Mouse (Mus musculus) heart, embryonic 13.5 days (tissue): ENCODE measurements around the gene Stc2. TPM values are rescaled to one million over a fixed set of nuclear protein-coding genes. Genes with fewer than 3 reads are reported as not detected.
A peak's percentile ranks its signal among the peaks of the same experiment; 100 is the strongest.

Experiments
- ATAC-seq: fragments of 200-750 bp; cut with Nextera tagmentation; 2 replicates; pipeline ENCODE4 v1.8.0; 2017; ENCODE audit warnings: moderate TSS enrichment; ENCODE audit not compliant: insufficient number of reproducible peaks, low FRiP score, low TSS enrichment; ENCODE audit errors: extremely low read depth
- H3K27ac ChIP-seq: fragments of 300-500 bp; sonication (generic); replicated peaks from 2 replicates; pipeline ENCODE4 v1.5.1; 2015; ENCODE audit warnings: moderate library complexity, mild to moderate bottlenecking, inconsistent platforms
- H3K27me3 ChIP-seq: fragments of 300-500 bp; sonication (generic); replicated peaks from 2 replicates; pipeline ENCODE4 v1.6.1; 2015; ENCODE audit warnings: mild to moderate bottlenecking, inconsistent platforms
- H3K36me3 ChIP-seq: fragments of 300-500 bp; sonication (generic); 2 replicates; pipeline ENCODE4 v1.6.1; 2015; ENCODE audit warnings: mild to moderate bottlenecking, inconsistent platforms
- H3K4me1 ChIP-seq: fragments of 300-500 bp; sonication (generic); 2 replicates; pipeline ENCODE4 v1.6.1; 2015; ENCODE audit warnings: inconsistent platforms
- H3K4me2 ChIP-seq: fragments of 300-500 bp; sonication (generic); 2 replicates; pipeline ENCODE4 v1.6.1; 2015; ENCODE audit warnings: inconsistent platforms, mild to moderate bottlenecking, moderate library complexity
- H3K4me3 ChIP-seq: fragments of 300-500 bp; sonication (generic); 2 replicates; pipeline ENCODE4 v1.5.1; 2015; ENCODE audit warnings: moderate library complexity, mild to moderate bottlenecking, inconsistent platforms
- H3K9ac ChIP-seq: fragments of 300-500 bp; sonication (generic); 2 replicates; pipeline ENCODE4 v1.6.1; 2015; ENCODE audit warnings: inconsistent platforms, mild to moderate bottlenecking, moderate library complexity
- H3K9me3 ChIP-seq: fragments of 300-500 bp; sonication (generic); 2 replicates; pipeline ENCODE4 v1.6.1; 2016; ENCODE audit warnings: inconsistent platforms
- WGBS: fragments of 180-500 bp; shearing (Covaris S2); methylation state at CpG from one replicate; pipeline ENCODE4 v1.1.7; 2015; ENCODE audit warnings: mixed read lengths; 5-methylcytosine and 5-hydroxymethylcytosine counted together
- polyA plus RNA-seq: library from polyadenylated mRNA; unstranded; fragments of >200 nt; fragmentation: Nextera tagmentation; extraction: Ambion mirVana; gene quantifications from 2 replicates; pipeline ENCODE4 v1.2.1, GENCODE M21; 2015

Stc2 gene
- polyA plus RNA-seq: 3.0 and 3.2 TPM in 2 replicates

DNA sequence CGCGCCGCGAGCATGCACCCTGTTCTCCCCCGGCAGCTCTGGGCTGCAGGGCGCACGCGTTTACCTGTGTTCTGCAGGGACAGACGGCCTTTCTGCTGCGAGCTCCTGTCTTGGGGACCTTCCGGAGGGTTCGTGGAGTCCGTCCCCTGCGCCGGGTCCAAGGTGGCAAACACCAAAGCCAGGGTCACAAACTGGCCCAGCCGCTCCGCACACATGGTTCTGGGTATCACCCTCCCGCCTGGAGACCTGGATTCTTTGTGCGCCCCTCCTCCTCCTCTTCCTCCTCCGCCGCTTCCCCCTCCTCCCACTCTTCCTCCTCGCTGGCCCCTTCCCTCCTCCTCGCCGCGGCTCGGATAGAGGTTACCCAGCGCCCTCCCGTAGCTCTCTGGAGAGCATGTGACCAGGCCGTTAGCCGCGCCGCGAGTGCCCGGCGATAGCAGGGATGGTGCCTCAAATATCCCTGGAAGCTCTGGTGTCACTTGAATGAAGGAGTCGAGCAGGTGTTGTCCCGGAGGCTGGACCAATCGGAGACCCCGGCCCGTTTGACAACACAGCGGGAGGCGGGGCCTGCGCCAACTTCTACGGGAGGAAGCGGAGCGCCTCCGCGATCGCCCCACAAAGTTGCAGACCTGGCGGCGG is at the start of gene Stc2:
Stc2 (minus strand) TSS at position 427 of the 639 bp plus-strand sequence.
- Histone ChIP-seq H3K4me3 (peak within 1 kb of the TSS; percentile 67), H3K4me2 (peak within 1 kb of the TSS; percentile 98), H3K9me3 (no peaks in the 10 kb centered on the region), H3K36me3 (peaks cover 2% of the 10 kb centered on the region; the same call in 1 of the 2 replicates), H3K9ac (peak within 1 kb of the TSS; percentile 83), H3K4me1 (peaks cover 30% of the 10 kb centered on the region), H3K27ac (peak within 1 kb of the TSS; percentile 71), H3K27me3 (peaks cover 65% of the 10 kb centered on the region)
- under 1% methylated on average over 50 of the region's 51 CpGs for WGBS
- peak; percentile 60 for ATAC-seq

DNA sequence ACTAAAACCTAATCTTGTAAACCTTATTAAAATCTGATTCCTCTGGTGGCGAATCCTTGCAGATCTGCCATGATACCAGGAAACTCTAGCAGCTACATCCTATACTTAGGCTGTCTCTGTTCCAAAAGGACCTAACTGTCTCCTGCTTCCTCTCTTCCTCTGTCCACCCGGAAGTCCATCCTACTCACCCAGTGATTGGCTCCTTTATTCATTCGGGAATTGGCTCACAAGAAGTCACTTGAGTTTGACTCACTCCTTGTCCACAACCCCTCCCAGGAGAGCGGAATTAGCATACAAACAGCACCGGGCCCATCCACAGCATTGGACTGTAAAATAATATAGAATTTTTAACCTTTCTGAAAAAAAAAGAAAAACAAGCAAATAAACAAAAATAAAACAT is 47.2 kb upstream of the Stc2 start:
- no peak overlapping the region for H3K27ac ChIP-seq
- H3K36me3 ChIP-seq: no peaks in the 10 kb centered on the region
- 69% methylated on average over 5 of the region's 5 CpGs for WGBS
- no peaks in the 10 kb centered on the region for H3K4me1 ChIP-seq
- H3K4me2 ChIP-seq: no peak overlapping the region
- no peaks in the 10 kb centered on the region for H3K9me3 ChIP-seq
- no peaks in the 10 kb centered on the region for H3K27me3 ChIP-seq
- ATAC-seq: no peak
- no peak overlapping the region for H3K9ac ChIP-seq
- H3K4me3 ChIP-seq: no peak overlapping the region

DNA sequence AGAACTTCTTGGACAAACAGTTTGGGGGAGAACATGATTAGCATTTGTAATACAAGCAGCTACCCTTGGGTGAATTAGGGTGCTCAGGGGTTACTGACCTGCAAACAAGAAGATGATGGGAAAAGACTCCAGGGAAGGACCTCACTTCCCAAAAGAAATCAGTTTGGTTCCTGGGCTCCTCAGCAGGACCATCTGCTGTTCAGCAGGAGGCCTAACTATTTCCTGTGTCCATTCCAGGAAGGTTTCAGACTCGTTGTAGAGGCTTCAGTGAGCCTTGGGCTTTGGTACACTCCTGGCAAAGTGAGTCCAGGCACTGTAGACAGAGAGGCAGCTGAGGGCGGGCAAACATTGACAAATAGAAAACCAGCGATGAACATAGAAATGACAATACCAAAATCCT is 42.5 kb upstream of the Stc2 start:
- Histone ChIP-seq H3K9ac (no peak overlapping the region), H3K4me2 (no peak overlapping the region), H3K27ac (no peak overlapping the region), H3K9me3 (no peaks in the 10 kb centered on the region), H3K36me3 (no peaks in the 10 kb centered on the region), H3K4me1 (no peaks in the 10 kb centered on the region), H3K4me3 (no peak overlapping the region), H3K27me3 (no peaks in the 10 kb centered on the region)
- 67% methylated on average over 3 of the region's 3 CpGs for WGBS
- no peak for ATAC-seq

DNA sequence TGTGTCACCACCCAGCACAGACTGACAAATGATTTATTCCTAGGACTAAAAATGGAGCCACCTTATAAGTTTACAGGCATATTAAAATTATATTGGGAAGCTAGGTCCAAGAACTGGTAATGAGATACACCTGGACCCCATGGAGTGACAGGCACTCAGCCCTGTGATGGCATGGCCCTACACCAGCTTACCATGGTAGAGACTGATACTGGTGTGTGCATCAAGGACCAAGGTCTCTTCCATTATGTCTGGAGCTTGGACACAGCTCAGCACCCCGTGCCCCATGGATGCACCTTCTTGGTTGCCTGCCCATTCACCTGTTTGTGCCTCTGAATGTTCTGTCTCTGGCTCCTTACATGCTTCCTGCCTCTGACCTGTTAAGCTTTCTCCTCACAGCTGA is 36.9 kb upstream of the Stc2 start:
- WGBS: 75% methylated on average over 1 of the region's 1 CpGs
- no peak overlapping the region for H3K4me3 ChIP-seq
- ATAC-seq: no peak

DNA sequence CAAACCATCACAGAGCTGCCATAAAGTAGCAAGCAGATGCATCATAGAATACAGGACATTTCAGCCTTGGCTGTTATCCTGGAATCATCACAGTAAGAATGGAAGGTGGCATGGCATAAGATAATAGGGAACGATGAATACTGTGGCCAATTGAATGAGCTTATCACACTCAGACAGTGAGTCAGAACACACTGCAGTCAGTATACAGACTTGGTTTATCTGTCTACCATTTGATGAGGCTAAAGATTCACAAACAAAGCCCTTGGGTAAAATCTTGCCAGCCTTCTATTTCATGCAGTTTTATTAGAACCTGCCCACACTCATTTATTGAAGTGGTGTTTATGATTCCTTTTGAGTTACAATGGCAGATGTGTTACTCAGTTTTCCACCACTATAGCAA is 33.2 kb upstream of the Stc2 start:
- peaks cover 6% of the 10 kb centered on the region; the same call in 1 of the 2 replicates for H3K4me1 ChIP-seq
- 84% methylated on average over 1 of the region's 1 CpGs for WGBS
- H3K27me3 ChIP-seq: no peaks in the 10 kb centered on the region
- H3K4me2 ChIP-seq: no peak overlapping the region
- no peaks in the 10 kb centered on the region for H3K36me3 ChIP-seq
- no peak overlapping the region for H3K9ac ChIP-seq
- H3K9me3 ChIP-seq: no peaks in the 10 kb centered on the region
- no peak for ATAC-seq
- H3K27ac ChIP-seq: no peak overlapping the region
- H3K4me3 ChIP-seq: no peak overlapping the region

More for the DNA sequence above, 36.9 kb upstream of the Stc2 start:
- Histone ChIP-seq H3K27ac (no peak overlapping the region), H3K9me3 (no peaks in the 10 kb centered on the region), H3K4me1 (no peaks in the 10 kb centered on the region), H3K4me2 (no peak overlapping the region), H3K27me3 (no peaks in the 10 kb centered on the region), H3K9ac (no peak overlapping the region), H3K36me3 (no peaks in the 10 kb centered on the region)

DNA sequence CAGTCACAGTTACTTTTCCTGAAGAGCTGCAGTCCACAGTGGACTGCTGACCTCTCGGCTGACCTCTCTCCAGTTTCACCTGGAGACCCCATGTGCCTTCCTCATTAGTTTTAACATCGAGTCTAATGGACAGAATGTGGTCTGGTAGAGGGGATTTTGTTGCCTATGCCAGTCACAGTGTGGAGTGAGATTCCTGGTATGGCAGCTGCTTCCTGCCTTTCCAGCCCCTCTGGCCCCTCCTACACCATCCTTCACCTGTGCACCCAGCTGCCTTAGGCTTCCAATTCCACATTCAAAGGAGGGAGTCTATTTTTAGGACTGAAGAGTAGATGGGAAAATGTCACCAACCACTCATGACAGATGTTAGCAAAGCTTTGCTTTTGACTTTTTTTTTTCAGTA is 28.7 kb upstream of the Stc2 start:
- H3K27ac ChIP-seq: no peak overlapping the region
- ATAC-seq: no peak
- 66% methylated on average over 2 of the region's 2 CpGs for WGBS

DNA sequence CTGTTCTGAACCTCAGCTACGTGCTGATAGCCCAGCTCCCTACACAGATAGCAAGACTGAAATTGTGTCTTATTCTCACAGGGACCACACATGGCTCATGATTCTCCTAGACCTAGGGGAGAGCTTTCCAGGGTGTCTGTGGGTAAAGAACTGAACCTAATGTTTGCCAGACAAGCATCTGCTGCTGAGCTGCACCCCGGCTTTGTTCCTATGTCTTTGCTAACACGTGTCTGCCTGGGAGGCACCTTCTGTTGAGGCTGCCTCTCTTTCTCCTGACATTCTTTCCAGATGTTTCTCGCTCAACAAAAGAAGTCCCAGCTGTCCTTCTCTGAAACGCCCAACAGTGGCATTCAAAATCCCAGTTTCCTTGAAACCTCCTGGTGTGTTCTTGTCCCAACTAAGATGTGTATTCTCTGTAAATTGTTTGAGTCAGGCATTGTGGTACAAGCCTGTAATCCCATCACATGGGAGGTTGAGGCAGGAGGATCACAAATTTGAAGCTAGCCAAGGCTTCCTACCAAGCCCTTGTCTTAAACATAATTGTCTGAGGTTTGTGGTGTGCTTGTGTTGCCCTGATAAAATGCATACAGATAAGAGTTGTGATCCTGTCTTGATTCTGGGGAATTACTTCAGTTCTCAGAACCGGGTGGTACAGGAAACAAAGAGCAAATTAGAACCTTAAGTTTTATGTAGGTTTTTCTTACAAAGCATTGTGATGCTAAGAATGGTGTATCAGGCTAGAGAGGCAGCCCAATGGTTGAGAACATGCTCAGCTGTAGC is 27.0 kb upstream of the Stc2 start:
- no peaks in the 10 kb centered on the region for H3K9me3 ChIP-seq
- ATAC-seq: no peak
- H3K27me3 ChIP-seq: no peaks in the 10 kb centered on the region

More for the DNA sequence above, 28.7 kb upstream of the Stc2 start:
- Histone ChIP-seq H3K4me1 (peaks cover 6% of the 10 kb centered on the region; the same call in 1 of the 2 replicates), H3K4me2 (no peak overlapping the region), H3K9ac (no peak overlapping the region), H3K4me3 (no peak overlapping the region), H3K9me3 (no peaks in the 10 kb centered on the region), H3K36me3 (no peaks in the 10 kb centered on the region), H3K27me3 (no peaks in the 10 kb centered on the region)

DNA sequence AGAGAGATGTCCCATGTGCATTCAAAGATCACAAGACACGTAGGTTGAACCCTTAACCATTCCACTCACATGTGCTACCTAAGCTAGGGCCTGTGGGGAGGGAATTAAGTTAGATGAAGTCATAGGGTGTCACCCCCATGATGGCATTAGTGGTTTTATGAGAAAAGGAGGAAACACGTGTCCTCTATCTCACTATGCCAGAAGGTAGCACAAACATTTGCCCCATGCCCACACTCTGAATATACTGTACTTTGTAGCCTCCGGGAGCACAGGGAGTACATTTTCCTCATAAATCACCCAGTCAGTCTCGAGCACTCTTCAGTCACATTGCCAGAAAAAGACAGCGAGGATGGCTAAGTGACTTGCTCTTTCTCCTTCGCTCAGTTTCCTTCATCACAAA is 24.2 kb upstream of the Stc2 start:
- 67% methylated on average over 6 of the region's 6 CpGs for WGBS
- H3K27me3 ChIP-seq: no peaks in the 10 kb centered on the region
- no peak overlapping the region for H3K4me2 ChIP-seq
- no peak for ATAC-seq
- no peak overlapping the region for H3K9ac ChIP-seq
- H3K4me3 ChIP-seq: no peak overlapping the region
- no peak overlapping the region for H3K27ac ChIP-seq
- H3K36me3 ChIP-seq: no peaks in the 10 kb centered on the region
- H3K4me1 ChIP-seq: peaks cover 6% of the 10 kb centered on the region; the same call in 1 of the 2 replicates
- H3K9me3 ChIP-seq: no peaks in the 10 kb centered on the region

More for the DNA sequence above, 27.0 kb upstream of the Stc2 start:
- WGBS: 64% methylated on average over 6 of the region's 6 CpGs
- H3K4me1 ChIP-seq: peaks cover 6% of the 10 kb centered on the region; the same call in 1 of the 2 replicates
- no peaks in the 10 kb centered on the region for H3K36me3 ChIP-seq
- H3K9ac ChIP-seq: no peak overlapping the region
- H3K4me3 ChIP-seq: no peak overlapping the region
- H3K27ac ChIP-seq: no peak overlapping the region
- no peak overlapping the region for H3K4me2 ChIP-seq

DNA sequence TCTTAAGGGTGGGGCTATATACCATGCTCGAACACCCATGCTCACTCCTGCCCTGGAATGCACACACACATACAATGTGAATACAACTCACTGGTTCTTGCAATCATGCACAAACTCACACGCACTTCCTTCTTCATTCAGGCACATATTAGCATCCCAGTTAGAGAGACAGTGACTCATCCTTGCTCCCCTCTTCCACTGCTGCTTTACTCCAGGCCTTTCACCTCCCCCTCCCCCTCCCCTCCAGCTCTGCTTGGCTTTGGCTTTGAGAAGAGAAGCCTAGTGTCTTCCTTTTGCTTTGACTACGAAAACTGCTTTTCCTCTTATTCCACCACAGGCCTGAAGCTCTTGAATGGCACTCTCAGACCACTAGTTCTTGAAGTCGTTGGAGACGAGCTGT is 22.5 kb upstream of the Stc2 start:
- Histone ChIP-seq H3K9ac (no peak overlapping the region), H3K4me2 (no peak overlapping the region), H3K27ac (no peak overlapping the region), H3K9me3 (no peaks in the 10 kb centered on the region), H3K36me3 (no peaks in the 10 kb centered on the region), H3K27me3 (no peaks in the 10 kb centered on the region), H3K4me1 (no peaks in the 10 kb centered on the region), H3K4me3 (no peak overlapping the region)
- no peak for ATAC-seq
- WGBS: 61% methylated on average over 5 of the region's 5 CpGs

DNA sequence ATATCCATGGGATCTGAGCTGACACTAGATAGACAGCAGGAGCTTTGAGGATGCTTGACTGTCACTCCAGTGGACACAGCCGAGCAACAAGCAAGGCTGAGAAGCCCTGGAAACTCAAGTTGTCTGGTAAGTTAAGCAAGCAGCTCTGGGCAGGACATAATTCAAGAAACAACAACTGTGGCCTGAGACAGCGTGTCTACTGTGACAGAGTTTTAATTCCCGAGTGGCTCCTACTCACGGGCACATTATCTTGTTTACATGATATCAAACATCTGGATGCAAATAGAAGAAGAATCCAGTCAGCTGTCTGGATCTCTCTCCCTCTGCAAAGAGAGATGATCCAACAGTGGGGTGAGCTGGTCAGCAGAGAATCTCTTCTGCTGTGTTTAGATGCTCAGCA is 19.0 kb upstream of the Stc2 start:
- ATAC-seq: no peak
- H3K9ac ChIP-seq: no peak overlapping the region
- H3K4me3 ChIP-seq: no peak overlapping the region
- no peak overlapping the region for H3K4me2 ChIP-seq
- H3K27ac ChIP-seq: no peak overlapping the region
- H3K4me1 ChIP-seq: no peaks in the 10 kb centered on the region
- no peaks in the 10 kb centered on the region for H3K36me3 ChIP-seq
- H3K27me3 ChIP-seq: no peaks in the 10 kb centered on the region
- WGBS: 52% methylated on average over 4 of the region's 4 CpGs
- H3K9me3 ChIP-seq: no peaks in the 10 kb centered on the region

DNA sequence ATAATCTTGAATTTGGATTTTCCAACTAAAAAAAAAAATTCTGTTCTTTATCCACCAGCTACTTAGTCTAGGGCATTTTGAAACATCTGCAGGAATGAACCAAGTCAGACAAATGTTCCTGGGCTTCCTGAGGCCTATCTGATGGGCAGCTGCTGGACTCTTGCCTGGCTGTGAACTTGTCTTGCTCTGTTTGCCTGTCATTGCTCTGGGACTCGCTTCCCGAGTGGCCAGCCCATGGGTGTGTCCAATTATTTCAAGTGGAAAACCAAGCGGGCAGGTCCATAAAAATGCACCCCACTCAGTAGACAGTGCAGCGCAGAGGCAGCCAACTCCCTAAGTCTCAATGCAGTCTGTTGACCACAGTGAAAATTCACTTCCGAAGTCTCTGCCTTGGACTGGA is 17.7 kb upstream of the Stc2 start:
- Histone ChIP-seq H3K36me3 (no peaks in the 10 kb centered on the region), H3K4me3 (no peak overlapping the region), H3K27ac (no peak overlapping the region), H3K4me2 (no peak overlapping the region), H3K27me3 (no peaks in the 10 kb centered on the region), H3K9ac (no peak overlapping the region), H3K4me1 (no peaks in the 10 kb centered on the region), H3K9me3 (no peaks in the 10 kb centered on the region)
- ATAC-seq: no peak
- WGBS: 66% methylated on average over 5 of the region's 5 CpGs

DNA sequence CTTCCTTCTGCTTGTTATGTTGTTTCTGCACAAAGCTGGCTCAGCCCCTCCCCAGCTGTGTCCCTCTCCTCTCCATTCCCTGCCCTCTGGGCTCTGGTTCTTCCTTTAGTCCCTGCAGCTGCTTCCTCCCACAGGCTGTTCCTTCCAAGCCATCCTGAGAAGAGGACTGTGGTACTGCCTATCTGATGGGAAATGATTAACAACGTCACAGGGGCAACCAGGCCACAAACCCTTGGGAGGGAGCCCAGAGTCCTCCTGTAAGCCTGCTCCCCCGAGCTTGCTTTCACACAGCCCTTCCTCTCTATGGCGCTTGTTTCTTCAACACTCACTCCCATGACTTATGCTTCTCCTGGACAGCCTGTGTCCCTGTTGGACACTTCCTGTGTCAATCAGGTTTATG is 16.7 kb upstream of the Stc2 start:
- no peaks in the 10 kb centered on the region for H3K27me3 ChIP-seq
- no peak for ATAC-seq
- 48% methylated on average over 3 of the region's 3 CpGs for WGBS
- H3K9ac ChIP-seq: no peak overlapping the region
- H3K4me1 ChIP-seq: no peaks in the 10 kb centered on the region
- H3K9me3 ChIP-seq: no peaks in the 10 kb centered on the region
- no peak overlapping the region for H3K4me2 ChIP-seq
- no peaks in the 10 kb centered on the region for H3K36me3 ChIP-seq
- H3K4me3 ChIP-seq: no peak overlapping the region
- H3K27ac ChIP-seq: no peak overlapping the region
